Mouse (Mus musculus) C2C12 (cell line): ENCODE results near the gene Trpd52l3.

Experiments used
- CEBPB ChIP-seq: IDR thresholded peaks from one replicate; pipeline ENCODE4 v1.6.1; 2011; ENCODE audit warnings: low read depth, mild to moderate bottlenecking, control low read depth, moderate library complexity
- CTCF ChIP-seq: IDR thresholded peaks from one replicate; pipeline ENCODE4 v1.5.1; 2011; ENCODE audit not compliant: control insufficient read depth, insufficient read depth, insufficient read length
- FOSL1 ChIP-seq: IDR thresholded peaks from one replicate; pipeline ENCODE4 v1.8.0; 2011; ENCODE audit warnings: mild to moderate bottlenecking, low read length; ENCODE audit not compliant: poor library complexity, insufficient read depth, severe bottlenecking
- MAX ChIP-seq: IDR thresholded peaks from one replicate; pipeline ENCODE4 v1.6.1; 2011; ENCODE audit warnings: mild to moderate bottlenecking, control low read depth
- MYOD1 ChIP-seq: IDR thresholded peaks from one replicate; pipeline ENCODE4 v1.6.1; 2011; ENCODE audit warnings: low read depth; ENCODE audit not compliant: control insufficient read depth, insufficient read length
- MYOG ChIP-seq: IDR thresholded peaks from one replicate; pipeline ENCODE4 v1.6.1; 2011; ENCODE audit not compliant: control insufficient read depth, insufficient read length; ENCODE audit errors: extremely low read depth
- USF1 ChIP-seq: IDR thresholded peaks from one replicate; pipeline ENCODE4 v1.6.1; 2011; ENCODE audit warnings: low read depth, mild to moderate bottlenecking, control low read depth, moderate library complexity

DNA sequence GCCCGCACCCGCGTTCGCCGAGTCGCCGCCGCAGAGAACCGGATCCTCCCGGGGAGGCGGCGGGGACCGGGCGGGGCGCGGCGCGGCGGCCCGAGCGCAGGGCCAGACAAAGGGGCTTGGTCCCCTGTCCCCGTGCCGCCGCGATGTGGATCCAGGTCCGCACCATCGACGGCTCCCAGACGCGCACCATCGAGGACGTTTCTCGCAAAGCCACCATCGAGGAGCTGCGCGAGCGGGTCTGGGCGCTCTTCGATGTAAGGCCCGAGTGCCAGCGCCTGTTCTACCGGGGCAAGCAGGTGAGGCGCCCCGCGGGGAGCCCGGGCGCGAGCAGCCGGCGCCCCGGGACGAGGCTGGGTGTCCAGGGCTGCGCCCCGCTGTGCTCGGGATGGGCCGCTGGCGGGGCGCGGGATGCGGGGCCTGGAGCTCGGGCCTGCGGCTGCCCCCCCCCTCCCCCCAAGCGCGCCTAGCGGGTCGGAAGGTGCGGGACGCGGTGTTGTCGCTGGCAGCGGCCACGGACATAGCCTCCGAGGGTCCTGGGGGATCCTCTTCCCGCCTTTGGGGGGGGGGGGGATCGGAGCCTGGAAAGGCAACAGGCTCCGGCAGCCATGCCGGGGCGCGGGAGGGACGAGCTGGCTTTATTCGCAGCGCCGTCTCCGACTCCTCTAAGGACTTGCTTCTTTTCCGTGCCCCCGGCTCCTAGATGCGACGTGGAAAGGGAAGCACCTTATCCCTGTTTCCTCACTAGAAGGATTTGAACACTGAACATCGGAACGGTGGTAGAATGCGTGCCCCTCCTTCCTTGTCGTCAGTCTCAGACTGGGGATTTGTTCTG lies 27.3 kb downstream of the Trpd52l3 start:
- TF ChIP-seq USF1 (no peak), MYOD1 (no peak), FOSL1 (no peak), MAX (no peak), CTCF (no peak), MYOG (no peak), CEBPB (no peak)
